Mouse (Mus musculus): ENCODE data around the gene Gm20878.
"Not testable (repeated sequence)": the region's sequence is repeated elsewhere in the genome, so short reads cannot be mapped to it uniquely, and the experiment has no call there.

The Gm20878 gene

GRCm38 (mm10) chr4:41941272-41941671 lies at the start of gene Gm20878:
Gene Gm20878, plus strand, starts transcription at chr4:41941572.
- DNase-seq (ENCODE audit: low read depth, low spot score) = not testable (repeated sequence)

- not testable (repeated sequence) for DNase-seq (ENCODE audit: low read depth, low spot score)
Measured at GRCm38 (mm10) chr4:41903310-41903709, 38.1 kb upstream of the Gm20878 start, which contains the start of gene Gm21541. Gene Gm21541, plus strand, starts transcription at chr4:41903610.

GRCm38 (mm10) chr4:41965758-41966157 lies 24.4 kb downstream of the Gm20878 start, which contains the start of gene Fam205a4:
Gene Fam205a4, plus strand, starts transcription at chr4:41966058.
- DNase-seq (ENCODE audit: low read depth, low spot score) = not testable (repeated sequence)
